Mouse (Mus musculus) layer of hippocampus, postnatal 14 days (tissue): ENCODE data around the gene Pcnp. TPM values are rescaled to one million over a fixed set of nuclear protein-coding genes. Genes with fewer than 3 reads are reported as not detected.
"Not testable (repeated sequence)": the region's sequence is repeated elsewhere in the genome, so short reads cannot be mapped to it uniquely, and the experiment has no call there.

Experiments used
- DNase-seq, 2 experiments: peaks; one replicate each; pipeline ENCODE4 v3.0.0; 2021 to 2022; ENCODE audit warnings: low spot score in 2 of 2, mixed read lengths in 1 of 2
- long read RNA-seq, 2 experiments: library from polyadenylated mRNA; stranded (forward); transcript quantifications; one replicate each; pipeline ENCODE4 v2.0.0; 2021
- total RNA-seq, 2 experiments: library from RNA; stranded (reverse); gene quantifications; 2 replicates each; pipeline ENCODE4 v1.2.3; 2021

The Pcnp gene
- total RNA-seq: 100 to 1,000 TPM; 129 to 135 TPM
- long read RNA-seq, experiment 1, transcript Pcnp-202 (5 exons, 2,295 nt): minor isoform, 38 of 132 reads
- long read RNA-seq, experiment 1, transcript Pcnp-206 (5 exons, 938 nt): major isoform, 52 of 132 reads
- long read RNA-seq, experiment 1, transcript Pcnp-205 (5 exons, 2,200 nt): minor isoform, 21 of 132 reads
- long read RNA-seq, experiment 1, partial matches to known transcripts: 2 of 132 reads
- long read RNA-seq, experiment 1, other reads (novel, unspliced or antisense): 19 of 132 reads
- long read RNA-seq, experiment 2, transcript Pcnp-202 (5 exons, 2,295 nt): minor isoform, 47 of 144 reads
- long read RNA-seq, experiment 2, transcript Pcnp-206 (5 exons, 938 nt): major isoform, 56 of 144 reads
- long read RNA-seq, experiment 2, transcript Pcnp-205 (5 exons, 2,200 nt): minor isoform, 18 of 144 reads
- long read RNA-seq, experiment 2, partial matches to known transcripts: 6 of 144 reads
- long read RNA-seq, experiment 2, other reads (novel, unspliced or antisense): 15 of 144 reads

GRCm38 (mm10) chr16:56029661-56030082, at the start of gene Pcnp:
TSS of gene Pcnp (minus strand) at chr16:56029739.
- peak; percentile 96 to 98 for DNase-seq

DNA sequence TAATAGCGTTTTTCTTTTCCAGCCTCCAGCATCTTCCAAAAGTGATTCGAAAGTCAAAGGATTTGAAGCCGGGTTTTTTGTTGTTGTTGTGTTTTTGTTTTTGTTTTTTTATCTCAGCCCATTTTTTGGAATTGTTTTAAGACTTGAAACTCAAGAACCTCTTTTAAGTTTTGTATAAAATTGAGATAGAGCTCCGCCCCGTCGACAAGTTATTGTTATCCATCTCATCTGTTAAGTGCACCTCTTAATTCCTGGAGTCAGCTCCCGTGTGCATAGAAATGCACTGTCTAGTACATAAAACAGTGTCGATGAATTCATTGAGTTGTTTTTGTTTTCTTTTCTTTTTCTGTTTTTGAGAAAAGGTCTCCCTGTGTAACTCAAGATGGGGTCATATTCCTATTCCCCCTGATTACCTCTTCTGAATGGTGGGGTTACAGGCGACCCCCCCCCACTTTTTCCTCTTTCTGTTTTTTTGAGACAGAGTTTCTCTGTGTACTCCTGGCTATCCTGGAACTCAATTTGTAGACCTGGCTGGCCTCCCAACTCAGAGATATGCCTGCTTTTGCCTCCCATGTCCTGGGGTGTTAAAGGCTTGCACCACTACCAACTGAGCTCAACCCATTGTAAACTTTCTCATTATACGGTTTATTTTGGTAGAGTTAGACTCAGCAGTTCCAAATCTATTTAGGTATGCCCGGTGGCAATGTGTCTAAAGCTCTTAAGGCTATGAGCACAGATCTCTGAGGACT, 46.8 kb upstream of the Pcnp start:
- DNase-seq: no peak

GRCm38 (mm10) chr16:56075222-56076111, 45.9 kb upstream of the Pcnp start:
- peak; percentile 83 to 89 for DNase-seq

DNA sequence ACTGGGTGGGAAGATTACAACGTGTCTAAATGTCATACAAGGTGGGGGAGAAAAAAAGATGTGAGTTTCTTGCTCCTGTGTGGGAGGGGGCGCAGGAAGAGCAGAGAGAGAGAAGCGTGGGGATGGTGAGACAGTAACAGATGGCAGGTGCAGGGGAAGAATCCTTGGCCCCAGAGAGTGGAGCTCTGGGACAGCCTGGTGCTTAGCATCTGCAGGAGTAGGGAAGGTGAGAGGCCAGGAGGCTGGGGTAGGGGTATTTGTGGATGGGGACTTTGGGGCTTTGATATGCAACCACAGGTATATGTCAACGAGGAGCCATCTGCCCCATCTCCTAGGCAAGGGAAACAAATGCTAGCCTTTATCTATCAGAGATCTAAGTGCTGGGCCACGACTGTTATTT, 45.0 kb upstream of the Pcnp start:
- no peak for DNase-seq

DNA sequence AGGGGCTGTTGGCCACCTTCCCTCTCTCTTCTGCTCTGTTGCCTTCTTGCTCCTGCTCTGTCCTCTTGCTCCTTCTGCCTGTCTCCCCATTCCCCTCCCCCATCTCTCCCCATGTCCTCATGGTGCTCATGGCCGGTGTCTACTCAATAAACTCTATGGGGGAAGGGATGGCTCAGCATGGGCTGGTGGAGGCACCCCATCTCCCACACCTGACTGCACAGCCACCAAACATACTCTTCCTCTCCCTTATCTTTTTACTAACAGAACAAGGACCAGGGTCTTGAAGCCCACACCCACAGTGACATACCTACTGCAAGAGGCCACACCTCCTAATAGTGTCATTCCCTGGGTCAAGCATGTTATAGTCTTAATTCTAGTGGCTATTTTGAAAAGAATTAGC, 44.6 kb upstream of the Pcnp start:
- DNase-seq: no peak

GRCm38 (mm10) chr16:56073150-56073549, 43.6 kb upstream of the Pcnp start:
- DNase-seq: not testable (repeated sequence)

GRCm38 (mm10) chr16:56072533-56072932, 43.0 kb upstream of the Pcnp start:
- DNase-seq: no peak

- DNase-seq: no peak
These were observed 42.0 kb upstream of the Pcnp start for GRCm38 (mm10) chr16:56071317-56072232.

DNA sequence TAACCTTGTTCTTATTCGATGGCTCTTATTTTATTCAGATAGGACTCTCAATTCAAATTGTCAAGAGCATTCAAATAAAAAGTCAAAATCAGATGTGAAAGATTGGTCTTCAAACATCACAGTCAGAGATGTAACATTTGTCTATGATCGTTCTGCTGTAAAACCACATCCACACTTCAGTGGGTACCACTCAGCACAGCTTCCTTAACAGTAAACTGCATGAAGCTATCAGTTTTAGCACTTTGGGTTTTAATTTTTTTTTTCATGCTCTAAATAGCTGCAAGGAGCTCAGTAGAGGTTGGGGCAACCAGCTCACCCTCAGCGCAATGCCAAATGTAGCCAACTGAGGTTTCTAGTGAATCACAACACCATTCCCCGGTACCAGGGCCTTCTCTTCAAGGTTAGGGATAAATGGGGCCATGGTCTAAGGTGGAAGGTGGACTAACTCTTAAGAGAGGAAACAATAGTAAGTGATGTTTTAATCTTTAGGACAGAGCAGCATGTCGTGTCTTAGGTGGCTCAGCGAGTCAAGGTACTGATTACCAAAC, 39.1 kb upstream of the Pcnp start:
- no peak for DNase-seq

DNA sequence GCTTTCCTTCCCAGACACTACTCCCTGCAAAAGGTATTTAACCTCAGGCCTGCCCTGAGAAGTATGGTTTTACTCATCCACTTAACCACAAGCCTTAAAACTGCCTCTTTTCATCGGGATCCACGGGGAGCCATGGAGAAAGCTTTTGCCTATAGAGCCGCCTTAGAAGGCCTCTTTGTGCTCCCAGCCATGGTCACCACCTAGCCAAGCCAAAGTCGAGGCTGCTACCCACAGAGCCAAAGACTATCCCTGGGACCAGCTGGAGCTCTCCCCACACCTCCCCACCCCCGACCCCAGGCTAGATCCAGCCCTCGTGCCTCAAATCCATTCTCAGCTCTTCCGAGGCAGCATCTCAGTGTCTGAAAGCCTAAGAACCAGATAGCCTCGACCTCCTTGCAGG, 36.6 kb upstream of the Pcnp start:
- DNase-seq: no peak

- DNase-seq: peak; percentile 50 to 73
These were observed 34.9 kb upstream of the Pcnp start for GRCm38 (mm10) chr16:56064334-56064990.

DNA sequence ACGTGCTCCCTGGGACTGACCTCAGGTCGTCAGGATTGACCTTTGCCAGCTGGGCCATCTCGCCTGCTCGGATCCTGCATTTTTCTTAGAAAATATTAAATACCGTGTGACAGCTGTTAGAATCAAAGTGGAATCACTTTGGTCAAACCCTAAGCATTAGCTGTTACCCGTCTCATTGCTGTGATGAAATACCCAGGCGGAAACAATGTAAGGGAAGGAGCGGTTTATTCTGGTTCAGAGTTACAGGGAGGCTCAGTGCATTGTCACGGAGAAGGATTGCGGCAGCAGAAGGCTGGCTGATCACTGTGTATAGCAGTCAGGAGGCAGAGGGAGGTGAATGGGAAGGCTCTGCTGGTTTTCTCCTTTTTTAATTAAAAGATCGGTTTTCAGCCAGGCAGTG, 33.4 kb upstream of the Pcnp start:
- DNase-seq: no peak

- no peak for DNase-seq
These were observed 32.6 kb upstream of the Pcnp start for GRCm38 (mm10) chr16:56061995-56062594.

DNA sequence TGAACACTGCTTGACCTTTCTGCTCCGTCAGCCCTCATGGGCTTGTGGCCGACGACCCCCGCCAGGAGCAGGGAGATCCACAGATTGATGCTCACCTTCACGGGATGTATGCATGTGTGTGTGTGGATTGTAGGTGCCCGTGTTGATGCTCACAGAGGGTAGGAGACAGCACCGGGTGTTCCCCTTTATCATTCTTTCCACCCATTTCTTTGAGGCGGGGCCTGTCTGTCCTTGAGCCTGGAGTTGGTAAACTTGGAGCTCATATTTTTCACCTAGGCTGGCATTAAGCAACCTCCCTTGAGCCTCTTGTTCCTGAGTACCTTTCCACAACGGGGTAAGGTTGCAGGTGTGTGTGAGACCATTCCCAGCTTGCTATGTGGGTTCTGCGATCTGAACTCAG, 28.6 kb upstream of the Pcnp start:
- no peak for DNase-seq

- no peak for DNase-seq
These were observed 27.5 kb upstream of the Pcnp start for GRCm38 (mm10) chr16:56056944-56057590.

- DNase-seq: no peak
These were observed 26.4 kb upstream of the Pcnp start for GRCm38 (mm10) chr16:56055911-56056310.

DNA sequence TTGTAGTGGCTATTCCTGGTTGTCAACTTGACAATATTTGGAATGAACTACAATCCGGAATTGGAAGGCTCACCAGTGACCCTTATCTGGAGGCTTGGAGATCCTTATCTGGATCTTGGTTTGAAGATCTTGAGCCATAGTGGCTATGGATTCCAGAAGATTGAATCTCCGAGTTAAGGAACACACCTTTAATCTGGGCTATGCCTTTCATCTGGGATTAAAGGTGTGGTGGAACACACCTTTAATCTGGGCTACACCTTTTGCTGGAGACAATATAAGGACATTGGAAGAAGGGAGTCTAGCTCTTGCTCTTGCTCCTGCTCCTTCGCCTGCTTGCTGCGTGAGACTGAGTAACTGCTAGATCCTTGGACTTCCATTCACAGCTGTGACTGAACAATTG, 18.5 kb upstream of the Pcnp start, which contains the start of gene Senp7:
Gene Senp7, plus strand, starts transcription at position 301 of the 400 bp plus-strand sequence.
- not testable (repeated sequence) for DNase-seq

GRCm38 (mm10) chr16:56038090-56038489, 8.6 kb upstream of the Pcnp start:
- no peak for DNase-seq
